Mouse (Mus musculus) MEL (cell line): ENCODE measurements around the gene Epn3. TPM values are rescaled to one million over a fixed set of nuclear protein-coding genes. Genes with fewer than 3 reads are reported as not detected.

Experiments used
- DNase-seq: peaks from one replicate; pipeline ENCODE4 v3.0.0; 2011; ENCODE audit warnings: low read depth, low spot score
- H3K27ac ChIP-seq: 2 replicates; pipeline ENCODE4 v1.5.1; 2012; ENCODE audit warnings: low read depth, mild to moderate bottlenecking, control low read depth, low read length, moderate library complexity; ENCODE audit not compliant: control insufficient read depth
- H3K27me3 ChIP-seq, 2 experiments: fragments of 150-350 bp in 1 of 2; sonication (generic) in 1 of 2; 2 replicates each; pipeline ENCODE4 v1.6.1; 2012; ENCODE audit warnings: low read length in 2 of 2, mild to moderate bottlenecking in 2 of 2, improper control_type of control experiment in 1 of 2, moderate library complexity in 1 of 2; ENCODE audit not compliant: insufficient read depth in 2 of 2, control insufficient read depth in 1 of 2
- H3K36me3 ChIP-seq, 2 experiments: 2 replicates each; pipeline ENCODE4 v1.6.1; 2012 to 2014; ENCODE audit warnings: low read length in 2 of 2, improper control_type of control experiment in 1 of 2, inconsistent platforms in 1 of 2, mild to moderate bottlenecking in 1 of 2; ENCODE audit not compliant: insufficient read depth in 2 of 2, control insufficient read depth in 1 of 2
- H3K4me1 ChIP-seq, 2 experiments: fragments of 150-350 bp in 1 of 2; sonication (generic) in 1 of 2; 2 replicates each; pipeline ENCODE4 v1.6.1; 2012; ENCODE audit warnings: low read length in 2 of 2, improper control_type of control experiment in 1 of 2, mild to moderate bottlenecking in 1 of 2; ENCODE audit not compliant: insufficient read depth in 2 of 2, control insufficient read depth in 1 of 2
- H3K4me3 ChIP-seq, 2 experiments: fragments of 150-350 bp in 1 of 2; sonication (generic) in 1 of 2; 2 replicates each; pipeline ENCODE4 v1.5.1; 2012; ENCODE audit warnings: low read depth in 2 of 2, low read length in 2 of 2, mild to moderate bottlenecking in 2 of 2, moderate library complexity in 2 of 2, control low read depth in 1 of 2, improper control_type of control experiment in 1 of 2; ENCODE audit not compliant: control insufficient read depth in 1 of 2, insufficient read depth in 1 of 2
- H3K79me2 ChIP-seq: 2 replicates; pipeline ENCODE4 v1.6.1; 2012; ENCODE audit warnings: mild to moderate bottlenecking, low read length, moderate library complexity; ENCODE audit not compliant: control insufficient read depth, poor library complexity, insufficient read depth
- H3K9ac ChIP-seq: 2 replicates; pipeline ENCODE4 v1.6.1; 2012; ENCODE audit warnings: low read depth, mild to moderate bottlenecking, control low read depth, low read length, moderate library complexity; ENCODE audit not compliant: control insufficient read depth, poor library complexity, severe bottlenecking
- H3K9me3 ChIP-seq: fragments of 150-350 bp; sonication (generic); replicated peaks from 2 replicates; pipeline ENCODE4 v1.6.1; 2012; ENCODE audit warnings: mild to moderate bottlenecking, low read length, improper control_type of control experiment, moderate library complexity; ENCODE audit not compliant: insufficient read depth
- BHLHE40 ChIP-seq: IDR thresholded peaks from 2 replicates; pipeline ENCODE4 v1.6.1; 2012; ENCODE audit warnings: low read depth, mild to moderate bottlenecking, inconsistent platforms, low read length, improper control_type of control experiment, borderline replicate concordance
- ETS1 ChIP-seq: IDR thresholded peaks from 2 replicates; pipeline ENCODE4 v1.6.1; 2012; ENCODE audit warnings: low read depth, mild to moderate bottlenecking, inconsistent platforms, low read length, improper control_type of control experiment, moderate library complexity
- HCFC1 ChIP-seq: IDR thresholded peaks from 2 replicates; pipeline ENCODE4 v1.6.1; 2012; ENCODE audit warnings: low read depth, mild to moderate bottlenecking, inconsistent platforms, low read length, improper control_type of control experiment, moderate library complexity
- MAX ChIP-seq: IDR thresholded peaks from 2 replicates; pipeline ENCODE4 v1.6.1; 2011; ENCODE audit warnings: low read length, improper control_type of control experiment
- MAZ ChIP-seq: IDR thresholded peaks from 2 replicates; pipeline ENCODE4 v1.6.1; 2012; ENCODE audit warnings: low read depth, mild to moderate bottlenecking, inconsistent platforms, low read length, improper control_type of control experiment
- MXI1 ChIP-seq: IDR thresholded peaks from 2 replicates; pipeline ENCODE4 v1.6.1; 2011; ENCODE audit warnings: mild to moderate bottlenecking, low read depth, low read length, improper control_type of control experiment
- MYC ChIP-seq: IDR thresholded peaks from 2 replicates; pipeline ENCODE4 v1.6.1; 2011; ENCODE audit warnings: low read depth, mild to moderate bottlenecking, low read length, improper control_type of control experiment, moderate library complexity
- SIN3A ChIP-seq: IDR thresholded peaks from 2 replicates; pipeline ENCODE4 v1.6.1; 2012; ENCODE audit warnings: low read length, improper control_type of control experiment, inconsistent platforms
- SMC3 ChIP-seq: IDR thresholded peaks from 2 replicates; pipeline ENCODE4 v1.6.1; 2011; ENCODE audit warnings: low read depth, low read length, improper control_type of control experiment
- TCF12 ChIP-seq: IDR thresholded peaks from 2 replicates; pipeline ENCODE4 v1.6.1; 2014; ENCODE audit warnings: low read depth, mild to moderate bottlenecking, inconsistent platforms, low read length, improper control_type of control experiment, moderate library complexity
- UBTF ChIP-seq: IDR thresholded peaks from 2 replicates; pipeline ENCODE4 v1.6.1; 2012; ENCODE audit warnings: low read depth, mild to moderate bottlenecking, inconsistent platforms, low read length, improper control_type of control experiment, moderate library complexity, borderline replicate concordance; ENCODE audit not compliant: insufficient read depth
- USF2 ChIP-seq, 2 experiments: IDR thresholded peaks; 2 replicates each; pipeline ENCODE4 v1.6.1; 2011 to 2012; ENCODE audit warnings: improper control_type of control experiment in 2 of 2, low read length in 2 of 2, borderline replicate concordance in 1 of 2, inconsistent platforms in 1 of 2, low read depth in 1 of 2, mild to moderate bottlenecking in 1 of 2; ENCODE audit not compliant: insufficient read depth in 1 of 2
- ZC3H11A ChIP-seq: IDR thresholded peaks from 2 replicates; pipeline ENCODE4 v1.6.1; 2012; ENCODE audit warnings: low read depth, mild to moderate bottlenecking, inconsistent platforms, low read length, improper control_type of control experiment
- ZKSCAN1 ChIP-seq: IDR thresholded peaks from 2 replicates; pipeline ENCODE4 v1.6.1; 2012; ENCODE audit warnings: low read depth, mild to moderate bottlenecking, inconsistent platforms, low read length, improper control_type of control experiment, moderate library complexity
- polyA plus RNA-seq, 2 experiments: library from polyadenylated mRNA; stranded (reverse) in 1 of 2; unstranded in 1 of 2; fragments of >175 nt in 1 of 2; fragments of >200 nt in 1 of 2; gene quantifications; 2 replicates each; pipeline versions ENCODE4 v1.2.1 to v1.2.4; 2012; ENCODE audit warnings: low replicate concordance in 2 of 2, low read depth in 1 of 2; ENCODE audit not compliant: insufficient read length in 2 of 2, insufficient read depth in 1 of 2, missing spikeins in 1 of 2
- total RNA-seq: library from RNA; depleted of rRNA; stranded (reverse); fragments of 300-350 nt; gene quantifications from 2 replicates; pipeline ENCODE4 v1.2.3, GENCODE M21; 2012

Gene Epn3
- total and polyA plus RNA-seq, 3 experiments, result not detected

DNA sequence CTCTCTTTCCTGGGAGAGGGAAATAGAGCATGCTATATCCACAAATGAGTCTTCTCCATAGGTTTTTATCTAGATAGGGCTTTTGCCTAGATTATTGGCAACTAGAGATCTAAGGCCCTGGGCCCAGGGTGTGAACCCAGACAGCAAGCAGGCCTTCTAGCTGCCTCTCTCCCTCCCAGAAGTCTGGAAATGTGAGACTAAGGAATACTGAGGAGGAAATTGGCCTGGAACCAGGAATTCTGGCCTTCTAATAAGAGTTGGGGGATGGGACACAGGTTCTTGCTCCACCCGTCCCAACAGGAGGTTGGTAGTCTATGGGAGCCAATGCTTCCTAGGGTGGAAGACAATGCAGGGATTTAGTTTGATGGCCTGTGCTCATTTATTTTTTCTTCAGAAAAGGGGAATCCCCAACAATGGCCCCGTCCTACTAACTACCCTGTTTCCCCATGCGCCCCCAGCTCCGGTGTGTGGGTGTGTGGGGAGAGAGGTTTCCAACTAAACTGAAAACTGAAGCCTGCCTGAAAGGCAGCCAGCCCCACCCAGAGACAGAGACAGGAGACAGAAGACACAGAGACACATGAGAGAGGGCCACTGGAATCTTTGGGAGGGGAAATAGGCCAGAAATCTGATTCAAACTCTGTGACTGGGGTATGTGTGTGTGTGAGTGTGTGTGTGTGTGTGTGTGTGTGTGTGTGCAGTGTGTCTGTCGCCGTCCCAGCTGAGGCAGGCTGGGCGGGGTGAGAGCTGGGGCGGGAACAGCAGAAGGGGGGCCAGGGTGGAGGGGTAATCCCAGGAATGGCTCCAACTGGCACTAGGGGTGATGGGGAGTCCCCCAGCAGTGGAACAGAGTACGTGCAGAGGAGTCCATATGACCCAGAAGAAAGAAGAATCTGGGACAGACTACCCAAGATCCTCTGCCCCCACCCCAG lies 30.4 kb downstream of the Epn3 start:
- H3K27ac ChIP-seq, result no peak overlapping the region
- no peaks in the 10 kb centered on the region for H3K4me1 ChIP-seq
- H3K36me3 ChIP-seq, result no peaks in the 10 kb centered on the region
- TF ChIP-seq ZKSCAN1 (no peak), TCF12 (no peak), ETS1 (no peak), SIN3A (no peak), MAZ (no peak), ZC3H11A (no peak), MAX (no peak), MYC (no peak), HCFC1 (no peak), SMC3 (no peak), BHLHE40 (no peak)
- no peaks in the 10 kb centered on the region for H3K9me3 ChIP-seq
- no peak for DNase-seq
- no peak overlapping the region for H3K9ac ChIP-seq
- no peaks in the 10 kb centered on the region for H3K79me2 ChIP-seq
- no peak overlapping the region for H3K4me3 ChIP-seq
- H3K27me3 ChIP-seq, result 0 out of 4 replicates have a peak, but pooled peaks cover 0 to 1% of the 10 kb centered on the region in 2 experiments

GRCm38 (mm10) chr11:94468582-94469064 lies 31.2 kb downstream of the Epn3 start:
- no peak overlapping the region for H3K9ac ChIP-seq
- TF ChIP-seq MXI1, result no peak
- TF ChIP-seq UBTF, result no peak
- TF ChIP-seq USF2 (IDR thresholded peaks at IDR 0.05; ENCODE audit: borderline replicate concordance in 1 of 2, insufficient read depth in 1 of 2, low read depth in 1 of 2, low read length in 2 of 2), result no peak
- TF ChIP-seq SMC3, result no peak
- TF ChIP-seq, all 39 proteins: peak for 0
- H3K4me3 ChIP-seq, result no peak overlapping the region
- no peak for DNase-seq
- H3K27ac ChIP-seq, result no peak overlapping the region
- H3K27me3 ChIP-seq, result peaks cover 0 to 1% of the 10 kb centered on the region in 2 experiments; a peak in 1 of 4 replicates
- no peaks in the 10 kb centered on the region for H3K79me2 ChIP-seq
- H3K9me3 ChIP-seq, result no peaks in the 10 kb centered on the region
- no peaks in the 10 kb centered on the region for H3K4me1 ChIP-seq
- no peaks in the 10 kb centered on the region for H3K36me3 ChIP-seq
